Mouse (Mus musculus) adrenal gland, postnatal 4 days (tissue): ENCODE measurements around the gene Usp43. TPM values are rescaled to one million over a fixed set of nuclear protein-coding genes. Genes with fewer than 3 reads are reported as not detected.

Experiments
- DNase-seq, 2 experiments: peaks; one replicate each; pipeline ENCODE4 v3.0.0; 2021 to 2022; ENCODE audit warnings: low spot score in 2 of 2, mixed read lengths in 2 of 2
- total RNA-seq, 2 experiments: library from RNA; stranded (reverse); gene quantifications; 2 replicates each; pipeline ENCODE4 v1.2.3; 2021

Usp43 gene
- total RNA-seq, 2 experiments from 2014 or later = 1.4 to 3.3 TPM

GRCm38 (mm10) chr11:67819604-67820003 is 102.3 kb downstream of the Usp43 start:
- DNase-seq = no peak

GRCm38 (mm10) chr11:67811535-67811934 is 110.4 kb downstream of the Usp43 start:
- DNase-seq = no peak

GRCm38 (mm10) chr11:67808051-67808450 is 113.9 kb downstream of the Usp43 start:
- no peak for DNase-seq

- DNase-seq = no peak
Measured at GRCm38 (mm10) chr11:67806832-67807597, 114.9 kb downstream of the Usp43 start.

- DNase-seq = no peak
Measured at GRCm38 (mm10) chr11:67805538-67805937, 116.4 kb downstream of the Usp43 start.

Other genes starting within 250 kb of the Usp43 start
- gene Rcvrn, start 226.8 kb downstream of the Usp43 start, total RNA-seq = not detected
- gene Glp2r, start 151.0 kb downstream of the Usp43 start, total RNA-seq = under 1 TPM in 1 of 2 experiments, not detected in 1; 0.06 TPM
- gene Gsg1l2, start 147.5 kb downstream of the Usp43 start, total RNA-seq = not detected
- gene Dhrs7c, start 124.0 kb downstream of the Usp43 start, total RNA-seq = 1 to 10 TPM; 3.1 to 7.8 TPM
- under 1 TPM; 0.54 to 0.59 TPM for gene Cfap52, start 43.5 kb upstream of the Usp43 start, total RNA-seq
- gene Stx8, start 44.0 kb upstream of the Usp43 start, total RNA-seq = 10 to 100 TPM; 32.1 to 33.7 TPM